Mouse (Mus musculus) lung, postnatal 0 days (tissue): ENCODE measurements around the gene Gm20388. TPM values are rescaled to one million over a fixed set of nuclear protein-coding genes. Genes with fewer than 3 reads are reported as not detected.

Experiments used
- ATAC-seq: fragments of 200-750 bp; cut with Nextera tagmentation; 2 replicates; pipeline ENCODE4 v1.8.0; 2017; ENCODE audit warnings: moderate library complexity
- DNase-seq: peaks from one replicate; pipeline ENCODE4 v3.0.0-alpha.2; 2016; ENCODE audit warnings: low spot score
- H3K27ac ChIP-seq: fragments of 300-500 bp; sonication (generic); 2 replicates; pipeline ENCODE4 v1.5.1; 2014; ENCODE audit warnings: antibody characterized with exemption, mild to moderate bottlenecking, low read length, mixed read lengths
- H3K27me3 ChIP-seq: fragments of 300-500 bp; sonication (generic); replicated peaks from 2 replicates; pipeline ENCODE4 v1.6.1; 2014; ENCODE audit warnings: low read length, mixed read lengths; ENCODE audit not compliant: insufficient read depth
- H3K36me3 ChIP-seq: fragments of 300-500 bp; sonication (generic); 2 replicates; pipeline ENCODE4 v1.6.1; 2014; ENCODE audit warnings: low read length, mixed read lengths; ENCODE audit not compliant: insufficient read depth
- H3K4me1 ChIP-seq: fragments of 300-500 bp; sonication (generic); 2 replicates; pipeline ENCODE4 v1.6.1; 2014; ENCODE audit warnings: antibody characterized with exemption, low read depth, low read length, mixed read lengths; ENCODE audit not compliant: insufficient read depth
- H3K4me2 ChIP-seq: fragments of 300-500 bp; sonication (generic); replicated peaks from 2 replicates; pipeline ENCODE4 v1.6.1; 2014; ENCODE audit warnings: low read depth, mild to moderate bottlenecking, low read length, moderate library complexity, mixed read lengths
- H3K4me3 ChIP-seq: fragments of 300-500 bp; sonication (generic); 2 replicates; pipeline ENCODE4 v1.5.1; 2014; ENCODE audit warnings: low read depth, low read length
- H3K9ac ChIP-seq: fragments of 300-500 bp; sonication (generic); replicated peaks from 2 replicates; pipeline ENCODE4 v1.6.1; 2014; ENCODE audit warnings: low read depth, mild to moderate bottlenecking
- H3K9me3 ChIP-seq: fragments of 300-500 bp; sonication (generic); 2 replicates; pipeline ENCODE4 v1.6.1; 2016; ENCODE audit warnings: low read length, mixed read lengths
- CTCF ChIP-seq: IDR thresholded peaks from 2 replicates; pipeline ENCODE4 v1.5.1; 2016; ENCODE audit warnings: antibody characterized with exemption, mild to moderate bottlenecking
- EP300 ChIP-seq: IDR thresholded peaks from 2 replicates; pipeline ENCODE4 v1.6.1; 2016; ENCODE audit warnings: antibody characterized with exemption, mild to moderate bottlenecking, control low read depth
- WGBS: fragments of 180-500 bp; shearing (Covaris S2); extraction: QIAGEN DNeasy Blood & Tissue Kit; methylation state at CpG from one replicate; pipeline ENCODE4 v1.1.7; 2014; 5-methylcytosine and 5-hydroxymethylcytosine counted together
- polyA plus RNA-seq: library from polyadenylated mRNA; unstranded; fragments of >200 nt; fragmentation: Nextera tagmentation; extraction: Ambion mirVana; gene quantifications from 2 replicates; pipeline ENCODE4 v1.2.1, GENCODE M21; 2015

Gene Gm20388
- polyA plus RNA-seq, 1 experiment from 2014 or later, result not detected

DNA sequence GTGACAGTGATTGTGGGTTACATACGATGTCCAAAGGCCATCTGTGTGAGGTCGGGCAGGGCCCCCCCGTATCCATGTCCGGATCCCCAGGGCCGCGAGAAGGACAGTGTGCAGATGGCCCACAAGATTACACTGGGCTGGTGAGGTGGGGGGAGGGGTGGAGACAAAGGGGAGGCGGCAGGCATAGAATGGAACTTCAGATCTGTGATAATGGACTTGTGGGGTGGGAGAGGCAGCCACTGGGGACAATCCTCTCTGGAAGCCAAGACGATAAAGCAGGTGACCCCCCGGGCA is 425.4 kb downstream of the Gm20388 start:
- H3K36me3 ChIP-seq, result no peaks in the 10 kb centered on the region
- DNase-seq (no peak), ATAC-seq (no peak)
- no peaks in the 10 kb centered on the region for H3K9me3 ChIP-seq
- H3K4me1 ChIP-seq, result peaks cover 9% of the 10 kb centered on the region; the same call in 1 of the 2 replicates
- TF ChIP-seq EP300, result no peak
- TF ChIP-seq CTCF, result no peak
- no peaks in the 10 kb centered on the region; the same call in 1 of the 2 replicates for H3K27me3 ChIP-seq
- no peak overlapping the region for H3K4me3 ChIP-seq
- WGBS, result 12% methylated on average over 9 of the region's 9 CpGs
- H3K4me2 ChIP-seq, result peak overlapping the region; percentile 42; the same call in 1 of the 2 replicates
- H3K27ac ChIP-seq, result no peak overlapping the region
- no peak overlapping the region for H3K9ac ChIP-seq

DNA sequence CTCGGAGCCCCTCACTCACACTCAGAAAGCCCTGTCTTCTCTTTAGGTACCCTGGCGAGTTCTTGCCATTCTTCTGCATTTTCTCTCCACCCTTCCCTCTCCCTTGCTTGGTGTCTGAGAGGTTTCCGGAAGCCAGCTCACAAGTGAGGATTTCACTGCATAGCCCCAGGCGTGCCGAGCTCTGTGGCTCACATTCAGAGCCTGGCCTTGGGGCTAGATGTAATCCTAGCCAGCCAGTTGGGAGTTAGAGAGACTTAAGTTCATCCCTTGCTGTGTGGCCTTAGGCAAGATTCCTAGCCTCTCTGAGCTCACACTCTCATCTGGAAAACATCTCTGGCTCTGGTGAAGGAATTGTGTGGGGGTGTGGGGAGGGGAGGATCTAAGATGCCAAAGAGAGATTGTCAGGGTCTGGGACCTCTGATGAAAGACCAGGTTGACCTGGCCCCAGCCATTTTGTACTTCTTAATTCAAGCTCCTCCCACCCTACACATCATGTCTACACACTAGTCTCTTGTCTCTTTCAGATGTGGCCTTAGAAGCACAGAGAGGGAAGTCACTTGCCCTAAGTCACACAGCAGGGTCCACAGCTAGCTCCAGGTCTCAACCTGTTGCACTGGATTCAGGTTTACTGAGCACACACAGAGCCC is 426.4 kb downstream of the Gm20388 start:
- no peak overlapping the region for H3K4me2 ChIP-seq
- no peak overlapping the region for H3K27ac ChIP-seq
- no peaks in the 10 kb centered on the region for H3K36me3 ChIP-seq
- DNase-seq, result no peak
- H3K9me3 ChIP-seq, result no peaks in the 10 kb centered on the region
- 66% methylated on average over 5 of the region's 5 CpGs for WGBS
- H3K9ac ChIP-seq, result no peak overlapping the region
- no peak overlapping the region for H3K4me3 ChIP-seq
- H3K27me3 ChIP-seq, result no peaks in the 10 kb centered on the region; the same call in 1 of the 2 replicates
- TF ChIP-seq EP300 (no peak), CTCF (no peak)
- no peak for ATAC-seq
- peaks cover 9% of the 10 kb centered on the region; the same call in 1 of the 2 replicates for H3K4me1 ChIP-seq

DNA sequence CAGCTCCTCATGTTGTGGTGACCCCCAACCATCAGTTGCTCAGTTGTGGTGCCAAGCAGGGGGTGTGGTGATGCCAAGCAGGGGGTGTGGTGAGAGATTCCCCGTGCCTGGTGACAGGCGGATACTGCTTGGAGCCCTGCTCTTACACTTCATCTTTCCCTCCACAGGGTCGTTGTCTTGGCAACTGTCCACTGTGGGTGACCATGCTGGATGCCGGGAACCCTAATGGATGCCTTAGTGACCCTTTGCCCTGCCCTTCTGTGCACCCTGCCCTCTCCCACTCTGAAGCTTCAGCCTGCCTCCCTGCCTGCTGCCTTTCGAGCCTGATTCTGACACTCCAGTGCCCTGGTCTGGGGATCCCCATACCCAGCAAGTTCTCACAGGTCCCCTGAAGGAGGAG is 427.0 kb downstream of the Gm20388 start:
- no peaks in the 10 kb centered on the region; the same call in 1 of the 2 replicates for H3K27me3 ChIP-seq
- H3K36me3 ChIP-seq, result no peaks in the 10 kb centered on the region
- no peak overlapping the region for H3K9ac ChIP-seq
- peaks cover 9% of the 10 kb centered on the region; the same call in 1 of the 2 replicates for H3K4me1 ChIP-seq
- no peaks in the 10 kb centered on the region for H3K9me3 ChIP-seq
- no peak for DNase-seq
- TF ChIP-seq CTCF, result no peak
- TF ChIP-seq EP300, result no peak
- no peak for ATAC-seq
- H3K27ac ChIP-seq, result no peak overlapping the region
- no peak overlapping the region for H3K4me3 ChIP-seq
- H3K4me2 ChIP-seq, result no peak overlapping the region
- 64% methylated on average over 5 of the region's 5 CpGs for WGBS

DNA sequence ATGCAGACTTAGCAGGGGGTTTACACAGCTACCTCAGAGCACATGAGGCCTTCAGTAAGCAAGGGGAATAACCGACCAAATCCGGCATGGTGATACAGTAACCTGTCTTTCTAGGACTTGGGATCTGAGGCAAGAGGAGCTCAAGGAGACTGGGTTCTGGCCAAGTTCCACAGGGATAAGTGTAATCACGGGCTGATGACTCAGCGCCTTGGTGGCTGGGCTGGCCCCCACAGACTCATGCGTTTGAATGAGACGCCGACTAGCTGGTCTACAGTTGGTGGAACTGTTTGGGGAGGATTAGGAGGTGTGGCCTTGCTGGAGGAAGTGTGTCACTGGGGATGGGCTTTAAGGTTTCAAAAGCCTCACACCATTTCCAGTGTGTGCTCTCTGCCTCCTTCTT is 428.0 kb downstream of the Gm20388 start:
- DNase-seq, result peak; percentile 83
- TF ChIP-seq CTCF (no peak), EP300 (peak; percentile 68; the same call in 1 of the 2 replicates)
- H3K4me2 ChIP-seq, result no peak overlapping the region
- no peak overlapping the region for H3K9ac ChIP-seq
- no peaks in the 10 kb centered on the region for H3K9me3 ChIP-seq
- no peaks in the 10 kb centered on the region for H3K36me3 ChIP-seq
- H3K27me3 ChIP-seq, result no peaks in the 10 kb centered on the region; the same call in 1 of the 2 replicates
- no peak overlapping the region for H3K4me3 ChIP-seq
- peak; percentile 75 for ATAC-seq
- H3K4me1 ChIP-seq, result peaks cover 9% of the 10 kb centered on the region; the same call in 1 of the 2 replicates
- WGBS, result 65% methylated on average over 7 of the region's 7 CpGs
- no peak overlapping the region for H3K27ac ChIP-seq

DNA sequence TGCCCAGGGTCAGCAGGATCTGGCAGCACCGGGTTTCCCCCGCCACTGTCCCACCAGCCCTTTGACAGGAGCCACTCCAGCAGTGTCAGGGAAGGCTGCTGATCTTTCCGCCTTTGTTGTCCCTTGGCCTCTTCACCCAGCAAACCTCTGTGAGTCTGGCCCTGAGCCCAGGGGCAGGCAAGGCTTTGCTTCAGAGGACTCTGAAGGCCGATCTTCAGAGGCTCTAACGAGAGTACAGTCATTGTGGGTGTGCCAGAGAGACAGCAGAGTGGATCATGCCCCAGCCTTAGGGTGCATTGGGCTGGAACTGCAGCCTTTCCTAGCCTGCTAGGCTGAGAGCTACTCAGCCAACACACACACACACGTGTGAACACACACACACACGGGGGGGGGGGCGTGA is 429.1 kb downstream of the Gm20388 start:
- no peak for TF ChIP-seq CTCF
- no peak for TF ChIP-seq EP300
- no peaks in the 10 kb centered on the region; the same call in 1 of the 2 replicates for H3K27me3 ChIP-seq
- WGBS, result 42% methylated on average over 7 of the region's 8 CpGs
- H3K4me3 ChIP-seq, result no peak overlapping the region
- DNase-seq (no peak), ATAC-seq (0 out of 2 replicates have a peak, but pooled peaks have one; percentile 16)
- no peak overlapping the region for H3K4me2 ChIP-seq
- H3K9me3 ChIP-seq, result no peaks in the 10 kb centered on the region
- no peaks in the 10 kb centered on the region for H3K36me3 ChIP-seq
- no peak overlapping the region for H3K9ac ChIP-seq
- peaks cover 9% of the 10 kb centered on the region; the same call in 1 of the 2 replicates for H3K4me1 ChIP-seq
- no peak overlapping the region for H3K27ac ChIP-seq

DNA sequence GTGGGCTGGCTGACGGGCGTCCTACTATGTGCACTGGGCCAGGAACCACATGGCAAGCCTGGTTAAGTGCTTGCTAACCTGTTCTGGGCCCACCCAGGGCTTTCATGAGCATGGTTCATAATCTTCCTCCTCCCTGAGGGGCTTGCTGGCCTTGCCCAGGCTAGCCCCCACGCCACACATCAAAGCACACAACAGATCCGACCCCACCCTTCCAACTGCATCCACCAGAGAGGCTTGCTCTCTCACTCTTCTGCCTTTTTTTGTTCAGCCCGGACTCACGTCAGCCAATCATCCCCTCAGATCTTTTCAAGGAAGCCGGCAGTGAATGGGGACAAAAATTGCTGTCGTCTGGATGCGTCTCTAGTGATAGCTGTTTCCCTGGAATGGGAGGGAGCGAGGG is 430.5 kb downstream of the Gm20388 start:
- TF ChIP-seq CTCF (no peak), EP300 (no peak)
- no peak overlapping the region for H3K4me3 ChIP-seq

More for the DNA sequence above, 430.5 kb downstream of the Gm20388 start:
- DNase-seq (no peak), ATAC-seq (no peak)
- no peak overlapping the region for H3K27ac ChIP-seq
- H3K27me3 ChIP-seq, result no peaks in the 10 kb centered on the region; the same call in 1 of the 2 replicates
- WGBS, result 81% methylated on average over 10 of the region's 10 CpGs
- no peak overlapping the region for H3K9ac ChIP-seq
- H3K36me3 ChIP-seq, result no peaks in the 10 kb centered on the region
- no peaks in the 10 kb centered on the region for H3K9me3 ChIP-seq
- H3K4me1 ChIP-seq, result no peaks in the 10 kb centered on the region
- H3K4me2 ChIP-seq, result no peak overlapping the region
